Mouse (Mus musculus) retina, postnatal 7 days (tissue): ENCODE results near the gene Ccdc116.
"Not testable (repeated sequence)": the region's sequence is repeated elsewhere in the genome, so short reads cannot be mapped to it uniquely, and the experiment has no call there.

ENCODE experiments used
- DNase-seq: peaks from one replicate; pipeline ENCODE4 v3.0.0-alpha.2; 2012; ENCODE audit warnings: low read depth, low spot score

Ccdc116 gene

GRCm38 (mm10) chr16:17146772-17147235 lies at the start of gene Ccdc116:
Ccdc116 (minus strand) TSS chr16:17147229.
- DNase-seq, result peak; percentile 65

- DNase-seq, result no peak
Observed at GRCm38 (mm10) chr16:17193823-17194222, 46.8 kb upstream of the Ccdc116 start.

- no peak for DNase-seq
Observed at GRCm38 (mm10) chr16:17185475-17185874, 38.4 kb upstream of the Ccdc116 start.

GRCm38 (mm10) chr16:17183003-17183402 lies 36.0 kb upstream of the Ccdc116 start:
- no peak for DNase-seq

- no peak for DNase-seq
Observed at GRCm38 (mm10) chr16:17182136-17182535, 35.1 kb upstream of the Ccdc116 start.

- no peak for DNase-seq
Observed at GRCm38 (mm10) chr16:17181382-17181781, 34.4 kb upstream of the Ccdc116 start.

DNA sequence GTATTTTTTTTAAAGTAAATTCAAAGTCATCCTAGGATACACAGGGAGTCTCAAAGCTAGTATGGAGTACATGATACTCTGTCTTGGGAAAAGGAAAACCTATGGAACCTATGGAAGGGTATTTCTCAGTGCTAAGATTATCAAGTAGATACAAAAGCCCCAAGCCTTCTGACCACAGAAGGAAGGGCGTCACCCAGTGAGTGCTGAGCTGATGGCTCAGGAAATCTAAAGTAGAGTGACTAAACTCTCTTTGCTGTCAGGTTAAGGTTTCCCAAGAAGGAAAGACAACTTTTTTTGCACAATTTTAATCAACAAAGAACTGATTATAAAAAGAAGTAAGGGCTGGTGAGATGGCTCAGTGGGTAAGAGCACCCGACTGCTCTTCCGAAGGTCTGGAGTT lies 32.7 kb upstream of the Ccdc116 start:
- DNase-seq, result no peak

GRCm38 (mm10) chr16:17177623-17178170 lies 30.7 kb upstream of the Ccdc116 start:
- DNase-seq, result no peak

- no peak for DNase-seq
Observed at GRCm38 (mm10) chr16:17175765-17176164, 28.7 kb upstream of the Ccdc116 start.

DNA sequence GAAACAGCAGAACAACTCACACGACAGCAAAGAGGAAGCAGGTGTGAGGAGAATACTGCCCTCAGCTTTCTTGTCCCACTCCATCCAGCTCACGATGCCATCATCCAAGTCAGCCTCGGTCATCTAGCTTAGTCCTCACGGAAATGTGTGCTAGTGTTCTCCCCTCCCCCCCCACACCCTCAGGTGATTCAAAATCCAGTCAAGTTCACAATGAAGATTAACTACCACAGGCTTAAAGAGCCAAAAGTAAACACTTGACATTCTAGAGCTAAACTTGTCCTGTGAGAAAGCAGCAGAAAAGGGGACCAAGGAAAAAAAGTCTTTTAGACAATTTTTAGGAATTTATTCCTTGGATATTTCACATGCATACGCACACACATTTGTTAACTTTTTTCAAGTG lies 21.0 kb upstream of the Ccdc116 start:
- DNase-seq, result no peak

DNA sequence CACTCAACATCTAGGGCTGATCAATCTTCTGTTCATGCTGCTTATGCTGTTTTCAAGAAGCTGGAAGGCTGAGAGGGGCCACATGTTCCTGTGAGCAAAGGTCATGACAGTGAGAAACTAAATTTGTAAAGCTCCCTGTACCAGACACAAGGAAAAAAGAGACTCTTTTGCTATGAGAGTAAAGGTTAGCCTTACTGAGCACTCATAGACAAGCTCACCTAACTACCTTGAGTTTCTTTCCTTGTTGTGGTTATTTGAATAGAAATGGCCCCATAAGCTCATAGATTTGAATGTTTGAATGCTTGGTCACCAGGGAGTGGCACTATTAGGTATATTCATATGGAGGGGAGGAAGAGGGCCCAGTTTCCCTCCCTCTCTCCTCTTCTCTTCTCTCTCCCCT lies 20.1 kb upstream of the Ccdc116 start:
- no peak for DNase-seq

- not testable (repeated sequence) for DNase-seq
Observed at GRCm38 (mm10) chr16:17165478-17165877, 18.4 kb upstream of the Ccdc116 start.

DNA sequence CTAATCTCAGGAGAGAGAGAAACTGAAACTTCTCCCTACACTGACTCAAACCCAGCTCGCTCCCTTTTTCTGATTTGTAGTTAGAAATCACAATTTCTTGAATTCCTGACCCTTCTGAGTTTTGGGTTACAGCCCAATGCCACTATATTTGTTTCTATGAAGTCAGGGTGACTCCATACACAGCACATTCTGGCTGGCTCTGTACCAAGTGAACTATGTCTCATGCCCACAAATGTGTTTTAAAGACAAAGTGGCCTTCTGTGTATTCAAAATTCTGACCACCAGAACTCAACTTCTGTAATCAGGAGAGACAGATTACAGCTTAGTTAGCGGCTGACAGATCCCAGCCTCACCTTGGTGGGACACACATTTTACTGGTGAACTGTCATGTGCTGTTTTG lies 7.3 kb upstream of the Ccdc116 start:
- DNase-seq, result no peak

DNA sequence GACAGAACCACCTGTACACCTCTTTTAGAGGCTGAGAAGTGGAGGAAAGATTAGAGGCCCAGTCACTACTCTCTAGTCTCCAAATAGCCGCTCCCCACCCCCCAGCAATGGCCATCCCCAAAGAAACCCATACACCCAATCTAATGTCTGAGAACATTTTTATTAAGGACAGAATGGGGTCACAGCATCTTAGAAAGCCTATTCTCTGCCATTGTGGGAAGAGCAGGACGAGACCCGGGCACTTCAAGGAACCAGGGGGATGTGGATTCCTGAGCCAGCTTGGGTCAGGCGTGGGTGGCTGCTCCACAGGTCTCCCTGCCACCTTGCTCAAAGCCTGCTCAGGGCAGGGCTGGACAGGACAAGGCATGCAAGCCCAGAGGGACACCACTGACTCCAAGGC lies 4.8 kb upstream of the Ccdc116 start:
- no peak for DNase-seq

DNA sequence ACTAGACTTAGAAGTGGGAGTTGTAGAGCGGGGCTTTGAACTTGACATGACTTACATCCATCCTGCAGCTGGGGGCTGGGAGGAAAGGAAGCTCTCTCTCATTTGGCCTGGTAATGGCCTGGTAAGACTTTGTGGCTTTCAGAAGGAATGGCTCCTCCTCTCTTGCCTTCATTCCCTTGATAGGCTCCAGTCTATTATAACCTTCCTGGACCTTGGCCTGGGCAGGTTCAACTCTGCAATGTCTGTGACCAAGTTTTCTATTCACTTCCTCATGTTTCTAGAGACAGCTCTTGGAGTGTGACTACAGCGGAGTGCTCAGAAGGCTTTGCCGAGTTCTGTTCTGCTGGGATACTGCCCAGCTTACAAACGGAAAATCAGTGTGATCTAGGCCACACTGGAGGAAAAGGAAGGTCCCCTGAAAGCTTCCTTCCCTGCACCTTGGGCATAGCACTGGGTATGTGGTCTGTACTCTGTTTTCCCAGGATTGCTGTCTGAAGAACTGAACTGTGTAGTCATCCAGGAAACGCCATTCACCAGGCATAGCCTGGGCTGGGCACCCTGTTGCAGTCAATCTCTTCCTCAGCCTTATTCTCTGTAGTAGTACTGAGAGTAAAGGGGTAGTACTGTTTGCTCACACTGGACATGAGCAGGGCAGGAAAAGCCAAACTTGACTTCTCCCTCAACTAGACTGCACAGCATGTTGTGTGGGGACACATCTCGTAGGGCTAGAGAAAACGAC lies 3.7 kb upstream of the Ccdc116 start:
- no peak for DNase-seq

DNA sequence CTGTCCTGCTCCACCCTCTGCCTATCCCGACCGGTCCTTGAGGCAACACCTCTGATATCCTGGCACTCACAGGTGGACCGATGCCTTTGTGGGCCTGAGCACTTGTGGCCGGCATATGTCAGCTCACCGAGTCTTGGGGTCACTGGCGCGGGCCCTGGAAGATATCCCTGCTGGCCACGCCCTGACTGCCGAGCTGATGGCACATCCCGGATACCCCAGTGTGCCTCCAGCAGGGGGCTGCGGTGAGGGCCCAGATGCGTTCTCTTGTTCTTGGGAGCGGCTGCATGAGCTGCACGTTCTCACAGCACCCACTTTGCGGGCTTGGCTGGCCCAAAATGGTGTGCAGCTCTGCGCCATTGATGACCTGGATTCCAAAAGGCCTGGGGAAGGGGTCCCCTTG lies 1.1 kb upstream of the Ccdc116 start:
- no peak for DNase-seq

DNA sequence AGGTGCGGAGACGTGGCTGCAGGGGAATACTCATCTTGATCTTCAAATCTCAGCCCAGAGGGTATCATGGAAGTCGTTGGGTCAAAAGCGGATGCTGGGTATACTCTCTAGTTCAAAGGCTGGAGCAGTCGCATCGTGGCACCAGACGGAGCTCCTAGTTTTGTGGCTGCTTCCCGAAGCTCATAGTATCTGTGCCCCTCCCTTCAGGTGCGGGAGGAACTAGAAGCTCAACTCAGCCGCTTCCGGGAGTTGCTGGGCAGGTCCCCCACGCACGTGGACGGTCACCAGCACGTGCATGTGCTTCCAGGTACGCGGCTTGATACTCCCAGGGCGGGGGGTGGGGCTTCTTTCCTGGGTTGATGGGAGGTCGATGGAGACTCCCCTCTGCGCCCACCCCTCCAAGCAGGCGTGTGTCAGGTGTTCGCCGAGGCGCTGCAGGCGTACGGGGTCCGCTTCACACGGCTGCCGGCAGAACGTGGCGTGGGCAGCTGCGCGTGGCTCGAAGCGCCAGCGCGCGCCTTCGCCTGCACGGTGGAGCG lies 431 bp upstream of the Ccdc116 start:
- DNase-seq, result no peak

DNA sequence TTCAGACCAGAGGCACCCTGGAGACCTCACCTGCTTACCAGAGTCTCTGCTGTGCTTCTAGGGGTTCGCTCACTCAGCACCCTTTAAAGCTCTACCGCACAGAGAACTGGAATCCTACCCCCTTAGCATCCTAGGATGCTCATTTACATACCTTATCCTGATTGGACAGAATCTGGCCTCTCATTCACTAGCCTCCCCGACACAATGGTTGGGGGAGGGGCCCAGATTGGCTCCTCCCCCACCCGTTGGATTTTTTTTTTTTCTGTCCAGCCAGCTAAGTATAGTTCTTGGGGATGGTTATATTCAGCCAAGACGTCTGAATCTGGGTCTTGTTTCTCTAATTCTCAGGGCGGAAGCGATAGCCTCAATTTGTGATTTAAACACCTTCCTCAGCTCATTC lies 2.7 kb downstream of the Ccdc116 start, which contains the start of gene Ydjc:
Gene Ydjc, plus strand, starts transcription at position 283 of the 400 bp plus-strand sequence.
- no peak for DNase-seq

DNA sequence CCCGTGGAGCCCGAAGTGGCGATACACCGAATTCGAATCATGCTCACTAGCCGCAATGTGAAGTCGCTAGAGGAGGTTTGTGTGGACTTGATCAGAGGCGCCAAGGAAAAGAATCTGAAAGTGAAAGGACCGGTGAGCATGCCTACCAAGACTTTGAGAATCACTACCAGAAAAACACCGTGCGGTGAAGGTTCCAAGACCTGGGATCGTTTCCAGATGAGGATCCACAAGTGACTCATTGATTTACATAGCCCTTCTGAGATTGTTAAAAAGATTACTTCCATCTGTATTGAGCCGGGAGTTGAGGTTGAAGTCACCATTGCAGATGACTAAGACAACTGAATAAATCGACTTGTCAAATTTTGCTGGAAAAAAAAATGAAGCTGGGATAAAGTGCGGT lies 9.7 kb downstream of the Ccdc116 start:
- DNase-seq, result no peak

GRCm38 (mm10) chr16:17132906-17133200 lies 14.2 kb downstream of the Ccdc116 start:
- no peak for DNase-seq

GRCm38 (mm10) chr16:17132089-17132905 lies 14.7 kb downstream of the Ccdc116 start, which contains the start of gene Sdf2l1:
Sdf2l1 (minus strand) TSS chr16:17132383.
- peak; percentile 93 for DNase-seq
